Mouse (Mus musculus) small intestine, adult 2 months (tissue): ENCODE measurements around the gene Tcf7l1.

ENCODE experiments used
- CTCF ChIP-seq: fragments of 200-500 bp; IDR thresholded peaks from 2 replicates; pipeline ENCODE4 v1.5.1; 2012; ENCODE audit warnings: low read depth, mild to moderate bottlenecking, control low read depth, inconsistent platforms, low read length, moderate library complexity, mixed read lengths; ENCODE audit not compliant: insufficient replicate concordance, insufficient read length; ENCODE audit errors: extremely low read depth
- POLR2A ChIP-seq: fragments of 200-500 bp; IDR thresholded peaks from 2 replicates; pipeline ENCODE4 v1.6.1; 2012; ENCODE audit warnings: low read depth, mild to moderate bottlenecking, control low read depth, inconsistent platforms, low read length, moderate library complexity

DNA sequence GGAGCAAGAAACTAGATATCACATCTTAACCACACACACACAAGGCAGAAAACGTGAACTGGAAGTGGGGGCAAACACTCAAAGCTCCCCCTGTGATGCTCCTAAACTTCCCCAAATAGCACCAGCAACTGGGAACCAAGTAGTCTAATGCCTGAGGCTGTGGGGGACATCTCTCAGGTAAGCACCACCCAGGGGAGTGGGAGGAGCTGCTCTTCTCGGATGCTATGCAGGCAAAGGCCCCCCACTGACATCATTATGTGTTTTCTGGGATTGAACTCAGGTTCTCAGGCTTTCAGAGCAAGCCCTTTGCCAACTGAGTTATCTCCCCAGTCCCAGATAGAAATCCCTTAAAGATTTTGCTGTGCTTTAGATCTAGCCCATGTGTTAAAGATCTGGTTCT lies 11.6 kb upstream of the Tcf7l1 start:
- no peak for TF ChIP-seq POLR2A
- no peak for TF ChIP-seq CTCF
